Mouse (Mus musculus) forebrain, embryonic 16.5 days (tissue): ENCODE measurements around the gene Nkx6-2. TPM values are rescaled to one million over a fixed set of nuclear protein-coding genes. Genes with fewer than 3 reads are reported as not detected.

Source experiments
- ATAC-seq: fragments of 200-750 bp; cut with Nextera tagmentation; 2 replicates; pipeline ENCODE4 v1.8.0; 2017; ENCODE audit warnings: mild to moderate bottlenecking, moderate library complexity
- H3K27ac ChIP-seq: fragments of 300-500 bp; sonication (generic); 2 replicates; pipeline ENCODE4 v1.5.1; 2014; ENCODE audit warnings: low read length, control low read depth
- H3K27me3 ChIP-seq: fragments of 300-500 bp; sonication (generic); replicated peaks from 2 replicates; pipeline ENCODE4 v1.6.1; 2014; ENCODE audit warnings: low read length; ENCODE audit not compliant: control insufficient read depth, insufficient read depth
- H3K36me3 ChIP-seq: fragments of 300-500 bp; sonication (generic); 2 replicates; pipeline ENCODE4 v1.6.1; 2014; ENCODE audit not compliant: control insufficient read depth, insufficient read depth
- H3K4me1 ChIP-seq: fragments of 300-500 bp; sonication (generic); replicated peaks from 2 replicates; pipeline ENCODE4 v1.6.1; 2014; ENCODE audit warnings: low read length; ENCODE audit not compliant: control insufficient read depth, insufficient read depth
- H3K4me2 ChIP-seq: fragments of 300-500 bp; sonication (generic); 2 replicates; pipeline ENCODE4 v1.6.1; 2014; ENCODE audit warnings: mild to moderate bottlenecking, low read length, control low read depth
- H3K4me3 ChIP-seq: fragments of 300-500 bp; sonication (generic); replicated peaks from 2 replicates; pipeline ENCODE4 v1.5.1; 2014; ENCODE audit warnings: mild to moderate bottlenecking, low read length, control low read depth
- H3K9ac ChIP-seq: fragments of 300-500 bp; sonication (generic); replicated peaks from 2 replicates; pipeline ENCODE4 v1.6.1; 2014; ENCODE audit warnings: low read depth, low read length, control low read depth
- H3K9me3 ChIP-seq: fragments of 300-500 bp; sonication (generic); 2 replicates; pipeline ENCODE4 v1.6.1; 2016; ENCODE audit warnings: low read length; ENCODE audit not compliant: control insufficient read depth
- WGBS: fragments of 180-500 bp; shearing (Covaris S2); extraction: QIAGEN DNeasy Blood & Tissue Kit; methylation state at CpG from one replicate; pipeline ENCODE4 v1.1.7; 2014; 5-methylcytosine and 5-hydroxymethylcytosine counted together
- polyA plus RNA-seq: library from polyadenylated mRNA; unstranded; fragments of >200 nt; fragmentation: Nextera tagmentation; extraction: Ambion mirVana; gene quantifications from 2 replicates; pipeline ENCODE4 v1.2.1, GENCODE M21; 2015

Gene Nkx6-2
- polyA plus RNA-seq, 1 experiment from 2014 or later = 1.4 TPM

- WGBS = 20% methylated on average over 7 of the region's 7 CpGs
- Histone ChIP-seq H3K9me3 (no peaks in the 10 kb centered on the region), H3K27ac (no peak overlapping the region), H3K4me3 (no peak overlapping the region), H3K9ac (no peak overlapping the region), H3K4me1 (peaks cover 12% of the 10 kb centered on the region), H3K4me2 (no peak overlapping the region), H3K27me3 (peaks cover 66% of the 10 kb centered on the region), H3K36me3 (no peaks in the 10 kb centered on the region)
- ATAC-seq = no peak
Measured at GRCm38 (mm10) chr7:139587919-139588318, 5.3 kb upstream of the Nkx6-2 start.

GRCm38 (mm10) chr7:139585183-139585821 is 2.7 kb upstream of the Nkx6-2 start:
- H3K27me3 ChIP-seq = peaks cover 88% of the 10 kb centered on the region
- H3K4me3 ChIP-seq = no peak overlapping the region
- 4% methylated on average over 29 of the region's 29 CpGs for WGBS
- no peak overlapping the region for H3K4me2 ChIP-seq
- no peaks in the 10 kb centered on the region for H3K9me3 ChIP-seq
- no peak for ATAC-seq
- H3K4me1 ChIP-seq = peaks cover 29% of the 10 kb centered on the region
- no peaks in the 10 kb centered on the region for H3K36me3 ChIP-seq
- H3K27ac ChIP-seq = no peak overlapping the region
- no peak overlapping the region for H3K9ac ChIP-seq

GRCm38 (mm10) chr7:139584221-139585175 is 1.9 kb upstream of the Nkx6-2 start:
- ATAC-seq = peak; percentile 21; the same call in 1 of the 2 replicates
- 2% methylated on average over 53 of the region's 53 CpGs for WGBS
- no peak overlapping the region for H3K27ac ChIP-seq
- no peak overlapping the region for H3K9ac ChIP-seq
- no peak overlapping the region for H3K4me3 ChIP-seq
- no peak overlapping the region for H3K4me2 ChIP-seq
- H3K27me3 ChIP-seq = peaks cover 91% of the 10 kb centered on the region
- H3K4me1 ChIP-seq = peaks cover 29% of the 10 kb centered on the region
- no peaks in the 10 kb centered on the region for H3K36me3 ChIP-seq
- H3K9me3 ChIP-seq = no peaks in the 10 kb centered on the region

- no peaks in the 10 kb centered on the region for H3K36me3 ChIP-seq
- 10% methylated on average over 17 of the region's 17 CpGs for WGBS
- H3K4me2 ChIP-seq = no peak overlapping the region
- peaks cover 29% of the 10 kb centered on the region for H3K4me1 ChIP-seq
- H3K9me3 ChIP-seq = no peaks in the 10 kb centered on the region
- no peak overlapping the region for H3K4me3 ChIP-seq
- no peak overlapping the region for H3K9ac ChIP-seq
- no peak overlapping the region for H3K27ac ChIP-seq
- H3K27me3 ChIP-seq = peaks cover 88% of the 10 kb centered on the region
- no peak for ATAC-seq
Measured at GRCm38 (mm10) chr7:139583094-139583737, 619 bp upstream of the Nkx6-2 start.

- Histone ChIP-seq H3K4me2 (peak overlapping the region; percentile 48), H3K36me3 (no peaks in the 10 kb centered on the region), H3K9me3 (no peaks in the 10 kb centered on the region), H3K9ac (no peak overlapping the region), H3K4me3 (peak overlapping the region; percentile 32), H3K27ac (no peak overlapping the region), H3K4me1 (peaks cover 29% of the 10 kb centered on the region), H3K27me3 (peaks cover 80% of the 10 kb centered on the region)
- peak; percentile 49 for ATAC-seq
- WGBS = 1% methylated on average over 77 of the region's 82 CpGs
Measured at GRCm38 (mm10) chr7:139581801-139582571, 611 bp downstream of the Nkx6-2 start.

- 2% methylated on average over 78 of the region's 78 CpGs for WGBS
Measured at GRCm38 (mm10) chr7:139580851-139581775, 1.5 kb downstream of the Nkx6-2 start.

GRCm38 (mm10) chr7:139579261-139579905 is 3.2 kb downstream of the Nkx6-2 start:
- WGBS = 63% methylated on average over 21 of the region's 21 CpGs
- no peak overlapping the region for H3K4me2 ChIP-seq

More at GRCm38 (mm10) chr7:139580851-139581775, 1.5 kb downstream of the Nkx6-2 start:
- H3K9ac ChIP-seq = no peak overlapping the region
- no peaks in the 10 kb centered on the region for H3K9me3 ChIP-seq
- peaks cover 29% of the 10 kb centered on the region for H3K4me1 ChIP-seq
- peak overlapping the region; percentile 32 for H3K4me3 ChIP-seq
- H3K4me2 ChIP-seq = peak overlapping the region; percentile 32
- H3K27me3 ChIP-seq = peaks cover 72% of the 10 kb centered on the region
- ATAC-seq = no peak
- H3K27ac ChIP-seq = no peak overlapping the region
- no peaks in the 10 kb centered on the region for H3K36me3 ChIP-seq

More at GRCm38 (mm10) chr7:139579261-139579905, 3.2 kb downstream of the Nkx6-2 start:
- no peak overlapping the region for H3K27ac ChIP-seq
- H3K4me3 ChIP-seq = no peak overlapping the region
- peaks cover 55% of the 10 kb centered on the region for H3K27me3 ChIP-seq
- no peak overlapping the region for H3K9ac ChIP-seq
- H3K4me1 ChIP-seq = peaks cover 21% of the 10 kb centered on the region
- no peaks in the 10 kb centered on the region for H3K36me3 ChIP-seq
- H3K9me3 ChIP-seq = no peaks in the 10 kb centered on the region
- ATAC-seq = no peak
